In genomic region chr2:38338990-38339909, GRCm38 (mm10) we compare ENCODE assay signal across 9 mouse cellular contexts. TPM values are rescaled to one million over a fixed set of nuclear protein-coding genes. Genes with fewer than 3 reads are reported as not detected.
A peak's percentile ranks its signal among the peaks of the same experiment; 100 is the strongest.
DNase-seq lines count a peak whose midpoint lies in the region; ATAC-seq and TF ChIP-seq lines count a peak whose summit lies in the region.
"Had no signal": no experiment of that assay in that cellular context is flagged by ENCODE, and none has a peak within 500 bp of the region (broad histone marks: within the 10 kb centered on the region; RNA-seq: fewer than 3 reads in every experiment).

Gene Lhx2 (plus strand): TSS chr2:38339281.

- H3K36me3 ChIP-seq in hindbrain, embryonic 14.5 days (replicated peaks; ENCODE audit: control insufficient read depth, insufficient read depth): no peaks in the 10 kb centered on the region
- no peaks in the 10 kb centered on the region for H3K36me3 ChIP-seq in liver, embryonic 12.5 days
- no peaks in the 10 kb centered on the region for H3K36me3 ChIP-seq in stomach, embryonic 15.5 days

- no peak within 1 kb of the TSS for H3K27ac ChIP-seq in gastrocnemius, adult 2 months
- H3K27ac ChIP-seq in hindbrain, embryonic 14.5 days: peak within 1 kb of the TSS; percentile 82
- no peak within 1 kb of the TSS for H3K27ac ChIP-seq in liver, embryonic 12.5 days
- H3K27ac ChIP-seq in stomach, embryonic 15.5 days: no peak within 1 kb of the TSS
- H3K27ac ChIP-seq: macrophage had no signal

- intact Hi-C loops in gastrocnemius, adult 2 months (cut with DNase I): no loop called here

- H3K4me3 ChIP-seq in gastrocnemius, adult 2 months: peak within 1 kb of the TSS; percentile 74
- peak within 1 kb of the TSS; percentile 40 for H3K4me3 ChIP-seq in hindbrain, embryonic 14.5 days (replicated peaks; ENCODE audit: low read length)
- peak within 1 kb of the TSS; percentile 43 for H3K4me3 ChIP-seq in liver, embryonic 12.5 days
- H3K4me3 ChIP-seq in stomach, embryonic 15.5 days (replicated peaks): peak within 1 kb of the TSS; percentile 41

- peak; percentile 48 for DNase-seq in gastrocnemius, adult 2 months
- DNase-seq in gastrocnemius, postnatal 25 days: no peak
- peak; percentile 36 to 37 for DNase-seq in B cell, adult 2 months
- DNase-seq in embryo, embryonic 11 days: peak; percentile 53
- no peak for DNase-seq in hindbrain, embryonic 14.5 days (ENCODE audit: low spot score)
- DNase-seq in thymus, postnatal 14 days: no peak

- ATAC-seq in hindbrain, embryonic 14.5 days (ENCODE audit: low FRiP score): peak; percentile 78
- ATAC-seq in liver, embryonic 12.5 days: no peak
- ATAC-seq in stomach, embryonic 15.5 days (ENCODE audit: insufficient read depth, low FRiP score, low read depth): no peak

- TF ChIP-seq CTCF in gastrocnemius, adult 2 months (IDR thresholded peaks at IDR 0.05): no peak

- H3K4me2 ChIP-seq in hindbrain, embryonic 14.5 days (replicated peaks): peak within 1 kb of the TSS; percentile 51
- H3K4me2 ChIP-seq in liver, embryonic 12.5 days: peak within 1 kb of the TSS; percentile 65
- H3K4me2 ChIP-seq in stomach, embryonic 15.5 days: peak within 1 kb of the TSS; percentile 89

- peaks cover 95% of the 10 kb centered on the region for H3K27me3 ChIP-seq in hindbrain, embryonic 14.5 days (ENCODE audit: control insufficient read depth, insufficient read depth, low read length)
- H3K27me3 ChIP-seq in liver, embryonic 12.5 days (replicated peaks): peaks cover 98% of the 10 kb centered on the region
- peaks cover 89% of the 10 kb centered on the region for H3K27me3 ChIP-seq in stomach, embryonic 15.5 days (replicated peaks)

- no peaks in the 10 kb centered on the region for H3K9me3 ChIP-seq in hindbrain, embryonic 14.5 days (ENCODE audit: control insufficient read depth, low read length)
- H3K9me3 ChIP-seq in liver, embryonic 12.5 days (replicated peaks): no peaks in the 10 kb centered on the region
- H3K9me3 ChIP-seq in stomach, embryonic 15.5 days: no peaks in the 10 kb centered on the region

- H3K9ac ChIP-seq in hindbrain, embryonic 14.5 days: peak within 1 kb of the TSS; percentile 62
- peak within 1 kb of the TSS; percentile 5 for H3K9ac ChIP-seq in liver, embryonic 12.5 days
- no peak within 1 kb of the TSS for H3K9ac ChIP-seq in stomach, embryonic 15.5 days

- peaks cover 7% of the 10 kb centered on the region; the same call in 1 of the 2 replicates for H3K4me1 ChIP-seq in hindbrain, embryonic 14.5 days (replicated peaks; ENCODE audit: control insufficient read depth, insufficient read depth, low read length)
- peaks cover 9% of the 10 kb centered on the region for H3K4me1 ChIP-seq in liver, embryonic 12.5 days
- H3K4me1 ChIP-seq in stomach, embryonic 15.5 days: peaks cover 9% of the 10 kb centered on the region

- under 1% methylated on average over 52 of the region's 92 CpGs for WGBS in hindbrain, embryonic 14.5 days
- WGBS in liver, embryonic 12.5 days (ENCODE audit: insufficient replicate concordance): 2% methylated on average over 67 of the region's 92 CpGs
- under 1% methylated on average over 70 of the region's 92 CpGs for WGBS in stomach, embryonic 15.5 days

RNA-seq across cellular contexts. Expression of gene Lhx2, which starts in this region (rescaled TPM):
- total RNA-seq in gastrocnemius, adult 2 months (2021): under 1 TPM; 0.13 to 0.22 TPM
- under 1 TPM; 0.13 to 0.38 TPM for total RNA-seq in gastrocnemius, postnatal 25 days (2021)
- polyA plus RNA-seq in hindbrain, embryonic 14.5 days (2014; fragmentation: Nextera tagmentation; extraction: Ambion mirVana): 13.2 and 18.7 TPM in 2 replicates
- 8.2 and 8.6 TPM in 2 replicates for polyA plus RNA-seq in liver, embryonic 12.5 days (2016; fragmentation: Nextera tagmentation; extraction: Ambion mirVana)
- polyA plus RNA-seq in stomach, embryonic 15.5 days (2015; fragmentation: Nextera tagmentation; extraction: Ambion mirVana): 0.15 and 0.41 TPM in 2 replicates

Comparison
In these comparisons a context has a peak if more than half of its experiments do, and no peak if none do; other contexts are left out.
1. Peak in DNase-seq and H3K4me3 ChIP-seq in gastrocnemius, adult 2 months; RNA of the gene not detected or under 1 TPM.
2. DNase-seq: peak in B cell, adult 2 months (2 of 2) and embryo, embryonic 11 days (single experiment); none in gastrocnemius, postnatal 25 days (single experiment), hindbrain, embryonic 14.5 days (single experiment) and thymus, postnatal 14 days (single experiment).
3. Peak in every context shown above with its lines, with median percentiles within 50 percentile points of each other: H3K4me3 ChIP-seq and H3K4me2 ChIP-seq.